Mouse (Mus musculus) heart, embryonic 11.5 days (tissue): ENCODE results near the gene Dspp. TPM values are rescaled to one million over a fixed set of nuclear protein-coding genes. Genes with fewer than 3 reads are reported as not detected.

ENCODE experiments used
- ATAC-seq: fragments of 200-750 bp; cut with Nextera tagmentation; replicated peaks from 2 replicates; pipeline ENCODE4 v1.8.0; 2017; ENCODE audit warnings: moderate library complexity; ENCODE audit not compliant: insufficient number of reproducible peaks, low FRiP score, low TSS enrichment
- H3K27ac ChIP-seq: fragments of 300-500 bp; sonication (generic); 2 replicates; pipeline ENCODE4 v1.5.1; 2014; ENCODE audit warnings: mild to moderate bottlenecking, low read depth, low read length
- H3K27me3 ChIP-seq: fragments of 300-500 bp; sonication (generic); 2 replicates; pipeline ENCODE4 v1.6.1; 2014; ENCODE audit warnings: mild to moderate bottlenecking, low read length, mixed read lengths; ENCODE audit not compliant: control insufficient read depth, insufficient read depth
- H3K36me3 ChIP-seq: fragments of 300-500 bp; sonication (generic); 2 replicates; pipeline ENCODE4 v1.6.1; 2014; ENCODE audit warnings: mild to moderate bottlenecking, low read length, moderate library complexity, mixed read lengths; ENCODE audit not compliant: control insufficient read depth, insufficient read depth
- H3K4me1 ChIP-seq: fragments of 300-500 bp; sonication (generic); 2 replicates; pipeline ENCODE4 v1.6.1; 2014; ENCODE audit warnings: low read length; ENCODE audit not compliant: control insufficient read depth, insufficient read depth
- H3K4me2 ChIP-seq: fragments of 300-500 bp; sonication (generic); 2 replicates; pipeline ENCODE4 v1.6.1; 2014; ENCODE audit warnings: mild to moderate bottlenecking, moderate library complexity
- H3K4me3 ChIP-seq: fragments of 300-500 bp; sonication (generic); 2 replicates; pipeline ENCODE4 v1.5.1; 2014; ENCODE audit warnings: low read depth, low read length
- H3K9ac ChIP-seq: fragments of 300-500 bp; sonication (generic); 2 replicates; pipeline ENCODE4 v1.6.1; 2014; ENCODE audit warnings: mild to moderate bottlenecking, low read depth, low read length, moderate library complexity
- H3K9me3 ChIP-seq: fragments of 300-500 bp; sonication (generic); replicated peaks from 2 replicates; pipeline ENCODE4 v1.6.1; 2016; ENCODE audit warnings: low read length; ENCODE audit not compliant: control insufficient read depth
- WGBS: fragments of 180-500 bp; shearing (Covaris S2); extraction: QIAGEN DNeasy Blood & Tissue Kit; methylation state at CpG from one replicate; pipeline ENCODE4 v1.1.7; 2014; ENCODE audit not compliant: insufficient replicate concordance; 5-methylcytosine and 5-hydroxymethylcytosine counted together
- polyA plus RNA-seq: library from polyadenylated mRNA; unstranded; fragments of >200 nt; fragmentation: Nextera tagmentation; extraction: Ambion mirVana; gene quantifications from 2 replicates; pipeline ENCODE4 v1.2.1, GENCODE M21; 2014

Dspp gene
- polyA plus RNA-seq, 1 experiment from 2014 or later = not detected

GRCm38 (mm10) chr5:104137920-104138541, 32.5 kb upstream of the Dspp start:
- 67% methylated on average over 10 of the region's 10 CpGs for WGBS
- Histone ChIP-seq H3K4me3 (no peak overlapping the region), H3K27me3 (no peaks in the 10 kb centered on the region), H3K27ac (no peak overlapping the region), H3K36me3 (no peaks in the 10 kb centered on the region), H3K9me3 (no peaks in the 10 kb centered on the region), H3K4me1 (no peaks in the 10 kb centered on the region), H3K9ac (no peak overlapping the region), H3K4me2 (no peak overlapping the region)
- ATAC-seq = no peak

GRCm38 (mm10) chr5:104141067-104141466, 29.4 kb upstream of the Dspp start:
- H3K4me2 ChIP-seq = no peak overlapping the region
- H3K4me3 ChIP-seq = no peak overlapping the region
- H3K9me3 ChIP-seq = no peaks in the 10 kb centered on the region
- no peaks in the 10 kb centered on the region for H3K36me3 ChIP-seq
- no peaks in the 10 kb centered on the region for H3K4me1 ChIP-seq
- no peak overlapping the region for H3K9ac ChIP-seq
- no peaks in the 10 kb centered on the region for H3K27me3 ChIP-seq
- 65% methylated on average over 2 of the region's 2 CpGs for WGBS
- no peak overlapping the region for H3K27ac ChIP-seq
- no peak for ATAC-seq

- no peak overlapping the region for H3K9ac ChIP-seq
- H3K4me2 ChIP-seq = no peak overlapping the region
- no peaks in the 10 kb centered on the region for H3K9me3 ChIP-seq
- H3K27me3 ChIP-seq = no peaks in the 10 kb centered on the region
- H3K4me1 ChIP-seq = no peaks in the 10 kb centered on the region
- no peak for ATAC-seq
- H3K27ac ChIP-seq = no peak overlapping the region
- H3K4me3 ChIP-seq = no peak overlapping the region
- H3K36me3 ChIP-seq = no peaks in the 10 kb centered on the region
- WGBS = 85% methylated on average over 4 of the region's 4 CpGs
Measured at GRCm38 (mm10) chr5:104144057-104144456, 26.5 kb upstream of the Dspp start.

GRCm38 (mm10) chr5:104149349-104149748, 21.2 kb upstream of the Dspp start:
- H3K9me3 ChIP-seq = no peaks in the 10 kb centered on the region
- no peak overlapping the region for H3K9ac ChIP-seq
- WGBS = 56% methylated on average over 7 of the region's 7 CpGs
- H3K36me3 ChIP-seq = no peaks in the 10 kb centered on the region
- no peaks in the 10 kb centered on the region for H3K27me3 ChIP-seq
- H3K4me3 ChIP-seq = no peak overlapping the region
- no peak overlapping the region for H3K27ac ChIP-seq
- H3K4me2 ChIP-seq = no peak overlapping the region
- H3K4me1 ChIP-seq = no peaks in the 10 kb centered on the region
- no peak for ATAC-seq

GRCm38 (mm10) chr5:104150196-104150595, 20.3 kb upstream of the Dspp start:
- H3K4me2 ChIP-seq = no peak overlapping the region
- H3K27me3 ChIP-seq = no peaks in the 10 kb centered on the region
- WGBS = 84% methylated on average over 6 of the region's 6 CpGs
- no peaks in the 10 kb centered on the region for H3K4me1 ChIP-seq
- no peak overlapping the region for H3K4me3 ChIP-seq
- no peak for ATAC-seq
- no peaks in the 10 kb centered on the region for H3K36me3 ChIP-seq
- no peaks in the 10 kb centered on the region for H3K9me3 ChIP-seq
- no peak overlapping the region for H3K27ac ChIP-seq
- no peak overlapping the region for H3K9ac ChIP-seq

GRCm38 (mm10) chr5:104157701-104158100, 12.8 kb upstream of the Dspp start:
- no peak overlapping the region for H3K4me3 ChIP-seq
- H3K9ac ChIP-seq = no peak overlapping the region
- no peaks in the 10 kb centered on the region for H3K36me3 ChIP-seq
- H3K9me3 ChIP-seq = no peaks in the 10 kb centered on the region
- WGBS = 81% methylated on average over 7 of the region's 7 CpGs
- H3K27me3 ChIP-seq = no peaks in the 10 kb centered on the region
- H3K27ac ChIP-seq = no peak overlapping the region
- ATAC-seq = no peak
- H3K4me1 ChIP-seq = no peaks in the 10 kb centered on the region
- H3K4me2 ChIP-seq = no peak overlapping the region

- Histone ChIP-seq H3K27ac (no peak overlapping the region), H3K9me3 (no peaks in the 10 kb centered on the region), H3K4me3 (no peak overlapping the region), H3K27me3 (no peaks in the 10 kb centered on the region), H3K4me1 (no peaks in the 10 kb centered on the region), H3K9ac (no peak overlapping the region), H3K36me3 (no peaks in the 10 kb centered on the region), H3K4me2 (no peak overlapping the region)
- no peak for ATAC-seq
- WGBS = 78% methylated on average over 7 of the region's 7 CpGs
Measured at GRCm38 (mm10) chr5:104158332-104159052, 12.0 kb upstream of the Dspp start.

- Histone ChIP-seq H3K4me3 (no peak overlapping the region), H3K4me2 (no peak overlapping the region), H3K27me3 (no peaks in the 10 kb centered on the region), H3K36me3 (no peaks in the 10 kb centered on the region), H3K4me1 (no peaks in the 10 kb centered on the region), H3K9me3 (no peaks in the 10 kb centered on the region), H3K9ac (no peak overlapping the region), H3K27ac (no peak overlapping the region)
- ATAC-seq = no peak
- WGBS = 70% methylated on average over 3 of the region's 3 CpGs
Measured at GRCm38 (mm10) chr5:104160581-104160980, 9.9 kb upstream of the Dspp start.

- ATAC-seq = no peak
- Histone ChIP-seq H3K27ac (no peak overlapping the region), H3K27me3 (no peaks in the 10 kb centered on the region), H3K9me3 (no peaks in the 10 kb centered on the region), H3K36me3 (no peaks in the 10 kb centered on the region), H3K4me3 (no peak overlapping the region), H3K4me2 (no peak overlapping the region), H3K9ac (no peak overlapping the region), H3K4me1 (no peaks in the 10 kb centered on the region)
- 63% methylated on average over 1 of the region's 1 CpGs for WGBS
Measured at GRCm38 (mm10) chr5:104161390-104161789, 9.1 kb upstream of the Dspp start.
